Mouse (Mus musculus) right cerebral cortex, postnatal 4 days (tissue): ENCODE results near the gene Tubb1.
A peak's percentile ranks its signal among the peaks of the same experiment; 100 is the strongest.

Experiments
- DNase-seq: peaks from one replicate; pipeline ENCODE4 v3.0.0-alpha.2; 2022

Tubb1 gene

GRCm38 (mm10) chr2:174444359-174444758 lies 6.1 kb upstream of the Tubb1 start:
- DNase-seq, result no peak

GRCm38 (mm10) chr2:174445018-174445417 lies 5.5 kb upstream of the Tubb1 start:
- DNase-seq, result no peak

DNA sequence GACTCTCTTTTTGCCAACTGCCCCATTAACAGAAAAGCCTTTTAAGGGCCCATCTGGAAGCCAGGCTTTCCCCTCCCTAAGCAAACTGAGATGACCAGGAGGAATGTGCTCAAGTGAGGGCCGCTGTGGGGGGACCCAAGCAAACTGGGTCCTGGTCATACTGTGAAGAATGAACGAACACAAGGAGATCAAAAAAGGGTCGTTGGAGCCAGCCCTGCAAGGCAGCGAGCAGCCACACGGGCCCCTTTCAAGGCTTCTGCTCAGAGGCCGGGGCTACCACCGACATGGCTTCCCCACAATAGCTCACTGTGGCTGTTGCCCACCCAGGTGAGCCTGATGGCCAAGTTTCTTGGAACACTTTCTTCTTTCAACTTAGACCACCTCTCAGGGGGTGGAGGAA lies 4.0 kb upstream of the Tubb1 start:
- no peak for DNase-seq

DNA sequence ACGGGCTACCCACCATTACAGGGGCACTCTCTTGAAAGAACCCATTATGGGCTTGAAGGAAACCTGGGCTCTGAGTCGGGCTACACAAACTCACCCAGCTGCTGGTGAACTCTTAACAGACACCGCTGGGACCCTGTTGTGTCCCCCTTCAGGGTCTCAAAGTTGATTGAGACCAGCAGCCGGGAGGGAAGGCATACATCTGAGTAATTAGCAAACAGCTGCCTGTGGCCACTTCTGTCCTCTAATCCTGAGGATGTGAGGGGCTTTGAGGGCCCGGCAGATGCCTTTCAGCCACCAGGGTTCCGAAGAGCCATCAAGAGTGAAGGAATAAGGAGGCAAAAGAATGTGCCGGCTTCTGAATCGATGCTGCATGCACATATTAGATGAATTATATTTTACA lies 3.6 kb upstream of the Tubb1 start:
- DNase-seq, result no peak

- no peak for DNase-seq
These were observed 2.1 kb upstream of the Tubb1 start for GRCm38 (mm10) chr2:174448405-174448804.

GRCm38 (mm10) chr2:174453681-174454080 lies 3.2 kb downstream of the Tubb1 start:
- no peak for DNase-seq

DNA sequence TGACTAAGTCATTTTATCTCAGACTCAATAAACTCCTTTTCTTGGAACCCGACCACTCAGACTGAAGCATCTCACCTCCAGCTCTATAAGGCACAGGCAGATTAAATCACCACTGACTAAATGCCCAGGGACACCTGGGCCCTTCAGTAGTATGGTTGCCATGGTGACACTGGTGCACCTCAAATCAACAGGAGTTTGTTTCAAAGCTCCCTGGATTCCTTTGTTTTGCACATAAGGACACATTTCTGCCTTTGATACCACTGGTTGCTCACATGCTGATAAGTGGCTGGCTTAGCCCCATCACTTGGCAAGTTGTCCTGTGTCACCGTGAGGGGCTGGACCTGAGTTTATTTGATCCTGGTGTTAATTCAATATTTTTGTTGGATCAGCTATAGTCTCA lies 8.9 kb downstream of the Tubb1 start:
- DNase-seq, result no peak

GRCm38 (mm10) chr2:174463370-174463769 lies 12.9 kb downstream of the Tubb1 start:
- no peak for DNase-seq

DNA sequence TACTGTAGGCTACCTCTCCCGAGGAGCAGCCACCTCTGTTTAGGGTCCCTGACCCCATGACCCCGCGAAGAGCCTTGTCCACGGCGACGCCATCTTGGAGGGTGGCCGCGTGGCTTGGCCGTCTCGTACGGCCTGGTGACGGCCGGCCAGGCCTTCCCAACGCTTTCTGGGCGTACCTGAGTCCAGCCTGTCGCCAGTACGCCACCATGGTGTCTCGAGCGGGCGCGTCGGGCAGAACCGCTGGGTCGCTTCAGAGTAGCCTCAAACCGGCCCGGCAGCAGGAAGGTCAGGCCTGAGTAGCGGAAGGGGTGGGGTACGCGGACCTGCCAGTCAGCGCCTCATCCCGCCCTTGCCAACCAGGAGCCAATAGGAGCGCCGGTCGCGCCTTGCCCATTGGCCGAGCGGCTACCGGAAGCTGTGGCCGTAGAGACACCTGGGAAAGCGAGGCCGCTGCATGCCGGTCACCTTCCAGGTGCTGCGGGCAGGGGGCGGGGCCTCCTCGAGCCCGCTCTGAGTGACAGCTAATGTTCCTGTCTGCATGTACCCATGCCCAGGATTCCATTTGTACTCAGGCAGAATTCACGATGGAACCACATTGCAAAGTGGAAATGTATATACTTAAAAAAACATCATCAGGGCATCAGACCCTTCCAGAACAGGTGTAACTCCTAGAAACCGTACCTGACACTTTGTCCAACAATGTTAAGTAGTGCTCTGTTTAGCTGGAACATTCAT lies 13.5 kb downstream of the Tubb1 start, which contains the start of gene Atp5e:
Gene Atp5e, minus strand, starts transcription at position 317 of the 735 bp plus-strand sequence.
- peak; percentile 91 for DNase-seq

GRCm38 (mm10) chr2:174470333-174470732 lies 19.8 kb downstream of the Tubb1 start:
- DNase-seq, result no peak

DNA sequence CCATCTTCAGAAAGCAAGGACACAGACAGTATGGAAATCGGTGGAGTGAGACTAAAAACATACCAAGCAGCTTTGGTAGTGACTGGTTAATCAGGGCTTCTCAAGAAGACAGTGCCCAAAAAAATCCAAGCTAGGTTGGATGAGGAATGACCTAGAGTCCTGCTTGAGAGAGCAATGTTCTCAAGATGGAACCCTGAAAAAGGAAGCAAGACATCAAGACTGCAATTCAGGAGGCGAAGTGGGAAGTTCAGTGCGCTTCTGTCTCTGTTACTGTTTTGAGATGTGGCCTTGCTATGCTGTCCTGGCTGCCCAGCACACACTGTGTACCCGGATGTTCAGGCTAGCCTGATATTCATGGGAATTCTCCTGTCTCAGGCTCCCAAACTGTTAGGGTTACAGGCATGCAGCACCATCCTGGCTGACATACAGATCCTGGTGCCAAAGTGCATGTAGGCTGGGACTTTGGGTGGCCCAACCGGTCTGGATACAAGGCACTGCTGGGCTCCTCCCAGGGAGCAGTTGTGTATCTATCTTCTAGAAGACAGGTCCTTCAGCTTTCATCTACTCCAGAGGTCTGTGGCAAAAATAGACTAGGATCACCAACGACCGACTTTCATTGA lies 20.4 kb downstream of the Tubb1 start:
- no peak for DNase-seq

GRCm38 (mm10) chr2:174472407-174472806 lies 21.9 kb downstream of the Tubb1 start:
- DNase-seq, result no peak

DNA sequence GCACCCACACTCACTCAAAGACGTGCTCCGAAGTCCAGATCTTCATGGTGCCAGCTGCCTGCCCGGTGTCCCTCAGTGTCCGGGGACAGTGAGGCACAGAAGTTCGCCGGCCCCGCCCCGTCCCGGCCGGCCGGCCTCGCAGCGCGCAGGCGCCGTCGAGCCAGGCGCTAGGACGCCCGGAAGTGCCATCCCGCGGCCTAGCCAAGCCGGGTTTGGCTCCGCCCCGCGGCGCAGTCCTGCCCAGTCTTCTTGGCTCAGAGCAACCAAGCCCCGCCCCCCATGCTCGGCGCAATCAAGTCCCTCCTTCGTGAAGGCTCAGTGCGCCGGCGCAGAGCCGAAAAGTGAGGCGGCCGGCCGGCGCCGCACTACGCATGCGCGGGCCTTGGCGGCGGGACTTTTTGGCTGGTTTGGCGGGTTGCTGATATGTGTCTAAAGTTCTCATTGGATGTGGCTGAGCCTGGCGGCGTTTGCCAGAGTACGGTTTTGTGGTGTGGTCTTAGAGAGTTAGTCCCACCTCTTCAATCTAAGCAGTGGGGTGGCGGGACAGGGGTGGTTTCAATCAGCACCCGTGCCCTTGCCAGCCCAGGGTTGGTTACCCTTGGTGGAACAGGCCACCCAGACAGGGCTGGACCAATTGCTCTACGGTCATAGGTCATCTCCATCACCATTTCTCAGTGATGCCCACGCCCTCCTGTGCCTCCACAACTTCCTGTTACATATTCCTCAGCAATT lies 22.5 kb downstream of the Tubb1 start, which contains the start of gene Prelid3b:
Gene Prelid3b, minus strand, starts transcription at position 264 of the 732 bp plus-strand sequence.
- peak; percentile 100 for DNase-seq

DNA sequence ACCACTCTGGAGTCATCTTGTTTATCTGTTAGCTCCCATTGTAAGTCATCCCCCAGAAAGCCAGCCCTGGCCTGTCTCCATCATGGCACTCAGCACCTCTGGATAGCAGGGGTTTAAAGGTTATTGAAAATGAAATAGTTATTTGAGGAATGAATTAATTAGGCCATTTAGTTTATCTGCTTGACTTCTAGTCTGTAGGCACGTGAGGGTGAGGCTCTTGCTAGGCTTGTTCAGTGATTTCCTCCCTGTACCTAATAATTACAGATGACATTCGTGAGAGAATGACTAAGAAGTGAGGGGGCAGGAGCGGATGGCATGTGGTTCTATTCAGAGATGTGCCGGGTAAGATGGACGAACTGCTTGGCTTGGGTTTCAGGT lies 23.0 kb downstream of the Tubb1 start:
- no peak for DNase-seq

DNA sequence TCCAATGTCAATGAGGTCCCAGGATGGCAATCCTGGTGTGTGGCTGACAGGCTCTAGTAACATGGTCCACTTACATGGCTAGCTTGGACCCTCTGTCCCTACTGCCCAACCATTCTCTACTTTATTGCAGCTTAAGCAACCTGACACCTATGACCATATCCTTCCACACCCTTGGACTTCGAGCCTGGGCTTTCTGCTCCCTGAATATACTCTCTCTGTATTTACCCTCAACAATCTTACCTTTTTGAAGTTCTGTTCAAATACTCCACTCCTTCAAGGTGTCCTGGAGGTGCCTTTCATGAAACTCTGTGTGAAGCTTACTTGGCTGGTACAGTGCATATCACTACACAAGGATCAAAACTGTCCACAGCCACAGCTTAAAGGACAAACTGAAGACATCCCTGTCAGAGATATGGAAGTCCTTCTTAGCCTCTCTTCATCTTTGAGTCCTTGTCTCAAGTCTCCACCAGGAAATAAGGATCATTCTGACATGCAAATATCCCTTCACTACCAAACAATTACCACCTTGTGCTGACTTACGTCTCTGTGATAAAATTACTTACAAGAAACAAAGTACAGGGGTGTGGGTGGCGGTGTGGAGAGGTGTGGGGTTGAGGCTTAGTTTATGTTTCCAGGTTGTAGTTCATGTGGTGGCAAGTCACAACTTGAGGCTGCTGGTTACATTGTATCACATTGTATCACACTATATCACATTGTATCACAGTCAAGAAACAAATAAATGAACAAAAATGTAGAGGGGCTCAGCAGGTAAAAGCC lies 27.2 kb downstream of the Tubb1 start:
- no peak for DNase-seq

- DNase-seq, result no peak
These were observed 28.3 kb downstream of the Tubb1 start for GRCm38 (mm10) chr2:174478746-174479145.

DNA sequence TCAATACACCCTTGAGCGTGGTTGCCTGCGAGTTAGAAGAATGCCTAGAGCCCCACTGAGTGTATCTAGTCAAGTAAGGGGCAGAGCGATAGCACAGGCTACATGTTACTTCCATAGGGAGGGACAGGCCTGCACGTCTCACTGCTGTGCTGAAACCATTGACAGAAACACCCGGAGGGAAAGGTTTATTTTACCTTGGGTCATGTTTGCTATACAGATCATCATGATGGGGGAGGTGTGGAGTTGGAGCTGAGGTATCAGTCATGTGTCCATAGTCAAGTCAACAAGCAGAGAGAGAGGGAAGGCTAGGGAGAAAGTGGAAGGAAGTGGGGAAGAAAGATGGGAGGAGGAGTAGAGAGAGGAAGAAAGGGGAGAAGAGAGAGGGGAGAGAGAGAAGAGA lies 36.5 kb downstream of the Tubb1 start:
- no peak for DNase-seq

GRCm38 (mm10) chr2:174492858-174493257 lies 42.4 kb downstream of the Tubb1 start:
- DNase-seq, result no peak

- no peak for DNase-seq
These were observed 50.5 kb downstream of the Tubb1 start for GRCm38 (mm10) chr2:174500814-174501503.

DNA sequence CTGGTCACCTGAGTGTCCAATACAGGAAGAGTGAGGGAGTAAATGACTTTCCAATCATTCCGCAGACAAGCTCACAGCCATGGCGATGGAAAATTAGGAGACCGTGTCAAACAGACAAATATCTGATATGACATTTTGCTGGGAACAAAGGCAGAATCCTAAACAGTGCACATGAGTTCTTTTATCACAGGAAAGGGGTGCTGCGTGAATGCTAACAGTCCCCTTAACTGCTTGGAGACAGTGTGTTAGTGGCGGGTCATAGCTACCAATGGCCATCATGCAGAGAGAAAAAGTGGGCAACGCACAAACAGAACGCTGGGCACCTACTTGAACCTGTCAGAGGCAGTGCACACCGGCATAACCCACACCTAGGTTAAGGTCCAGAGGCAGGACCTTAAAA lies 51.0 kb downstream of the Tubb1 start:
- DNase-seq, result no peak

DNA sequence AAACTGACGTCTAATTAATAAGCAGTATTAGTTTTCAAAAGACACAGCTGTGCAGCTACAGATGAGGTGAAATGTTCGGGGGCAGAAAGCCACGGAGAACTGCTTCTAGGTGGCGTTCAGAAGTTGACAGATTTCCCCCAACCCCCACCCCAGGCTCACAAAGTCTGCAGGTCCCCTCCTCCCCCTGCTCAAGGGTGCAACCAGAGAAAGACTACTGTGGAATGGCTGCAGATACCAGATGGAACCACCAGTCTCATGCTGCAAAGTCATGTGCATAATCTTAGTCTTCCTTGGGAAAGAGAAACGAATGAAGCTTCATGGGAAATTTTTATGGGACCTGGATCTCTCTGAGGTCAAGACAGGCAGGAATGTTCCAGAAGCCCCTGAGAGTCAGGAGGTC lies 51.8 kb downstream of the Tubb1 start:
- DNase-seq, result no peak

GRCm38 (mm10) chr2:174502831-174503460 lies 52.5 kb downstream of the Tubb1 start:
- no peak for DNase-seq
